Mouse (Mus musculus) adrenal gland, postnatal 4 days (tissue): ENCODE measurements around the gene Gm14124. TPM values are rescaled to one million over a fixed set of nuclear protein-coding genes. Genes with fewer than 3 reads are reported as not detected.
"Not testable (repeated sequence)": the region's sequence is repeated elsewhere in the genome, so short reads cannot be mapped to it uniquely, and the experiment has no call there.

Source experiments
- DNase-seq, 2 experiments: peaks; one replicate each; pipeline ENCODE4 v3.0.0; 2021 to 2022; ENCODE audit warnings: low spot score in 2 of 2, mixed read lengths in 2 of 2
- long read RNA-seq, 2 experiments: library from polyadenylated mRNA; stranded (forward); transcript quantifications; one replicate each; pipeline ENCODE4 v2.0.0; 2021
- total RNA-seq, 2 experiments: library from RNA; stranded (reverse); gene quantifications; 2 replicates each; pipeline ENCODE4 v1.2.3; 2021

Gm14124 gene
- total RNA-seq: under 1 TPM; 0.45 to 0.59 TPM
- long read RNA-seq, experiment 1: 0 reads
- long read RNA-seq, experiment 2: 0 reads

GRCm38 (mm10) chr2:150257291-150257690 lies at the start of gene Gm14124:
Gene Gm14124 (plus strand): TSS chr2:150257517.
- DNase-seq: not testable (repeated sequence)

GRCm38 (mm10) chr2:150217600-150218362 lies 39.5 kb upstream of the Gm14124 start, which contains the start of gene Zfp937:
Gene Zfp937 (plus strand): TSS chr2:150218073.
- DNase-seq: peak; percentile 11 to 41

DNA sequence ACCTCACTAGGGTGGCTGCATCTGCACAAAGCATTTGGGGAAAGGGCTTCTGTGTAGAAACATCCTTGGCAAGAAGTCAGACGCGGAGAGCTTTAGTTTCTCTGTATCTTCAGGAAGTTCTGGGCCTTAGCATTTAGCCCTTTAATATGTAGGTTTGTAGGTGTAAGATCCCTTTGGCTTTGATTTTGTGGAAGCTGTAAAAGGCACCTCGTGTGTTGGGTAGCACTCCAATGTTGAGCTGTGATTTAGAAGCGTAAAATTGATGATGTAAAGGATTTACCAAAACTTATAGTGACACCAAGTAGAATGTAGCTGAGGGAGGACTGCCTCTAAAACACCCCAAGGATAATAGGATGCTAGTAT lies 39.0 kb upstream of the Gm14124 start:
- DNase-seq: not testable (repeated sequence)

GRCm38 (mm10) chr2:150223263-150223662 lies 34.1 kb upstream of the Gm14124 start:
- not testable (repeated sequence) for DNase-seq

DNA sequence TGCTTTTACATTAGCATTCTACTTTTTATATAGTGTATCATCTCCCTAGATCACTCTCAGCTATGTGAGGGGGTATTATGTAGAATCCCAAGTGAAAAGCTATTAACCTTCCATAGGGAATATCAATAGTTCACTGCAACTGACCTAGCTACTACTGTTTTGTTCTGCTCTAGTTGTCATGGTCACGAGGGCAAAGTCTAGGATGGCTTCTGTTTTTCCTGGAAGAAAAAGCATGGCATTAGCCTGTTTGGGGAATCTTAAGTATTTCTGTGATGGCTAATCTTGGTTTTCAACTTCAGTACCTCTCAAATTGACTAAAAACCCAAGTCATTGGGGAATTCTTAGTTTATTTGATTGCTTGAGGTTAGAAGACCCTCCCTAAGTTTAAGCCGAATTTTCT lies 14.1 kb upstream of the Gm14124 start:
- DNase-seq: no peak

- DNase-seq: not testable (repeated sequence)
These were observed 1.8 kb upstream of the Gm14124 start, which contains the start of gene Gm21994 for GRCm38 (mm10) chr2:150255491-150255890. Gene Gm21994 (minus strand): TSS chr2:150255591.

- DNase-seq: not testable (repeated sequence)
These were observed 456 bp upstream of the Gm14124 start for GRCm38 (mm10) chr2:150256861-150257260.

- no peak for DNase-seq
These were observed 36.4 kb downstream of the Gm14124 start for GRCm38 (mm10) chr2:150293669-150294068.

DNA sequence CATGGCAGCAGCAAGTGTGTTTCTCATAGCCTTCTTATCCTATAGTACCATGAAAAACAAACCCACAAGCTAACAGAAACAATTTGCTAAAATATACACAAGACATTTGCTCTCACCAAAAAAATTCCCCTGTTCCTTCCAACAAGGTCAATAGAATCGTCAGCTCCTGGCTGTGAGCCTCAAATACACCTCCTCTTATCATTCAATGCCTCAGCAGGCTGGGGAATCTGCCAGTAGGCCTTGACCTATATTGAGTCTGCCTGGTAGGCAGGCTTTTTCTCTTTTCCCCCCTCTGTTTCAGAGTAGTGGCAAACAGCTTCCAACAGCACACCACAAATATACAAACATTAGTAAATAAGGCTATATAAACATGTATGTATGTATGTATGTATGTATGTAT lies 41.8 kb downstream of the Gm14124 start:
- DNase-seq: peak in 1 of 2 experiments; percentile 4

GRCm38 (mm10) chr2:150307183-150307773 lies 50.0 kb downstream of the Gm14124 start:
- DNase-seq: no peak

DNA sequence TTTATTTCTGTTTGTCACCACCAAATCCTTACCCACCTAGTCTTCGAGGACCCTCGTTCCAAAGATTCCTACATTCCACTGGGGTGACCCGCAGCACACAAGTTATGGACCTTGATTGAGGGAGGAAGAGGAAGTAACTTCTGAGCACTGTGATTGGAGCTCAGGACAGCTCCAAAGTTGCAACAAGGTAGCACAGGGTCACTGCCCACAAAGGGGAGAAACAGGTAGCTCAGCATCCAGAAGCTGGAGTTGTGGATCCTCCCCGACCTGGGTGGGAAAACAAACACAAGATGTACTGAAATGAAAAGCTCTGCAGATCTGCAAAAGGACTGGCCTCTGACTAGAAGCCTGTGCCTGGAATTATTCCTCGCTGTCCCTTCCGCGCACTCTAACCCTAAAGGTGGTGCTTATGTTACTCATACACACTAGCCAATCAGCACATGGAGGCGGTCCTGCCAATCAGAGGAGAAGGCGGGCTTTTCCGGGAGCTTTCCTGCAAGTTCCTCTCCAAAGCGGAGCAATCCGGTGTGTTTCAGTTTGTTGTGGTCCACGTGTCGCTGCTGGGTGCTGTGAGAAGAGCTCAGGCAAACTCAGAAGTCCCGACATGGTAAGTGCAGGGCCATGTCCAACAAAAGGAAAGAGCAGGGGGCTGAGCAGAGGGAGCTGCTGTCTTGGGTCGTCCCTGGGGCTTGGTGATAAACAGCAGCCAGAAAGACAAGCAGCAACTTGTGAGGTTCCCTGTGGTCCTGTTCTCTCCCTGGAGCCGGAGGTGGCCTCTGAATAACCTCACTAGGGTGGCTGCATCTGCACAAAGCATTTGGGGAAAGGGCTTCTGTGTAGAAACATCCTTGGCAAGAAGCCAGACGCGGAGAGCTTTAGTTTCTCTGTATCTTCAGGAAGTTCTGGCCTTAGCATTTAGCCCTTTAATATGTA lies 53.9 kb downstream of the Gm14124 start:
- peak; percentile 62 to 81 for DNase-seq

DNA sequence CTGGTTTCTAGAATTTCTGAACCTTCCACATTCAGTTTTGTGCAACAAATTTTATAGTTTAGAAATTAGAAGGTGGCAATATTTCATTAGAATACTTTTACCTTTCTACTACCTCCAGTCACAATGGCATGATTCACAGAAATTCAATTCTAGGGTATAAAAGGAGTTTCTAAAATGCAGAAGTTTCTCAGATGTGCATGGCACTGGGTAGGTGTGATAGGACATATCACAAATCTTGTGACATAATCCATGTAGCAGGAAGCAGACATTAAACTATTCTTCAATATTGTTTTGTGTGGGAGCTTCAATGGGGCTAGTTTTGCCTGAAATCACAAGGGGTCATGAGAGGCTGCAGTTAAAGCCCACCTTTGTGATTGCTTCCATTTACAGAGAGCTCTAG lies 58.8 kb downstream of the Gm14124 start:
- no peak for DNase-seq

DNA sequence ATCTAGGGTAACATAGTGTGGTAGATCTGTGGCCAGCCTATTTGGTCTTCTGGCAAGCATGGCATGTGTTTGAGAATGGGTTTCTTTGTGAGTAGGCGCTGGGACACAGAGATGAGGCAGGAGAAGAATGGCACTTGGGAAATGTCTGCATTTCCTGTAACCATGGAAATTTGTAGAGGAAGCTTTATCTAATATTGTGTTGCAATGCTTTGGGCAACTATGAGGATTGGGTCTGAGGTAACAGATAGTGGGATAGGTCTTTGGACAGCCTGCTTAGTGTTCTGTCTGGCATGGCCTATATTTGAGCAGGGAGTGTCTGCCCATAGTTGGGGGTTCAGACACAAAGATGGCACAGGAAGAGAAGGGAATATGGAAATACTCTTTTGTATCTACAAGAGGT lies 61.7 kb downstream of the Gm14124 start:
- DNase-seq: no peak

Other genes starting within 250 kb of the Gm14124 start
- 10 to 100 TPM in 1 of 2 experiments, 1 to 10 TPM in 1; 8.9 to 10.8 TPM for gene Zfp120, start 120.8 kb upstream of the Gm14124 start, total RNA-seq
- not detected for gene Gm10770, start 77.8 kb upstream of the Gm14124 start, total RNA-seq
- gene Gm14139, start 75.8 kb upstream of the Gm14124 start, total RNA-seq: 1 to 10 TPM in 1 of 2 experiments, under 1 TPM in 1; 0.50 to 1.0 TPM
- 10 to 100 TPM; 13.0 to 13.1 TPM for gene Zfp937, start 39.4 kb upstream of the Gm14124 start, total RNA-seq
- 1 to 10 TPM; 9.2 to 9.5 TPM for gene Gm21994, start 1.9 kb upstream of the Gm14124 start, total RNA-seq
- gene Gm10130, start 66.2 kb downstream of the Gm14124 start, total RNA-seq: 1 to 10 TPM; 5.6 to 6.7 TPM
- gene 3300002I08Rik, start 105.2 kb downstream of the Gm14124 start, total RNA-seq: 10 to 100 TPM in 1 of 2 experiments, 1 to 10 TPM in 1; 8.4 to 10.1 TPM
- 1 to 10 TPM; 9.2 to 9.8 TPM for gene Zfp442, start 194.0 kb downstream of the Gm14124 start, total RNA-seq
- 1 to 10 TPM; 1.4 to 1.9 TPM for gene Zfp345, start 227.6 kb downstream of the Gm14124 start, total RNA-seq